Mouse (Mus musculus): ENCODE measurements at regions not wholly inside any gene's neighbourhood (a gene's known extent, or its start where the extent isn't known, plus 50 kb on each side); places are given as distances from the start of the nearest gene placed in this dataset.
A peak's percentile ranks its signal among the peaks of the same experiment; 100 is the strongest.

DNA sequence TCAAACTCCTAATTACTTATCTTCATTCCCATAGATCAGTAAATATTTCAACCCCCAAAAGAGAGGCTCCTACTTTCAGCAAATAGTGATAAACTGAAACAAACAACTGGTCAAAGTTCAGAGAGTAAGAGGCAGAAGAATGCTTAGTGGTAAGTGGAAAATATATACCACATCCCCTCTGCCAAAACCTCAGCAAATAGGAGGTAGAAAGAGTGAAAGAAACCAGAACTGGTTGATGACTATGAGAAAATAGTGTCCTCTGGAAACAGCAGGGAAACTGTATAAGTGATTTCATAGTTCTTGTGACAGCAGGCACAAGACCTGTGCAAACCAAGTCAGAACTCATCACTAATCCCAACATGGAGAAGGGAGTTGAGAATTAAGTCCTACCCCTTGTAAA, 980.8 kb upstream of the Cited2 start:
- DNase-seq (ENCODE audit: low read depth, low spot score), result no peak

DNA sequence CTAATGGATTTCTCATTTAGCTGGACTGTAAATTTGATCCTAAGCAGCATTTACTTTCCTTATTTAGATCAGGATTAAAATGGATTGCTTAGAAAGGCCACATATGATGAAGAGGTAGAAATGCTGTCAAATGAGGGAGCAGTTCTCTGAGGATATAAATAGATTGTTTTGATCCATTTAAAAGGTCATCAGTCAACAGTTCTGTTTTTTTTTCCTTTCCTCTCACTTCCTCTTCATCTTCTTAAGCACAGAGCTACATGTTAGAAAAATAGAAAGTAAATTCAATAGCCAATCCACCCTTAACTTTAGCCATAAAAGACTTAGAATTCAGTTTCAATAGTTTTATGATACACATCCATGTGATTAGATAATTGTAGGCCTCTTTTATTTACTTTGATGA, 971.5 kb upstream of the Cited2 start:
- no peak for DNase-seq (ENCODE audit: low read depth, low spot score)

DNA sequence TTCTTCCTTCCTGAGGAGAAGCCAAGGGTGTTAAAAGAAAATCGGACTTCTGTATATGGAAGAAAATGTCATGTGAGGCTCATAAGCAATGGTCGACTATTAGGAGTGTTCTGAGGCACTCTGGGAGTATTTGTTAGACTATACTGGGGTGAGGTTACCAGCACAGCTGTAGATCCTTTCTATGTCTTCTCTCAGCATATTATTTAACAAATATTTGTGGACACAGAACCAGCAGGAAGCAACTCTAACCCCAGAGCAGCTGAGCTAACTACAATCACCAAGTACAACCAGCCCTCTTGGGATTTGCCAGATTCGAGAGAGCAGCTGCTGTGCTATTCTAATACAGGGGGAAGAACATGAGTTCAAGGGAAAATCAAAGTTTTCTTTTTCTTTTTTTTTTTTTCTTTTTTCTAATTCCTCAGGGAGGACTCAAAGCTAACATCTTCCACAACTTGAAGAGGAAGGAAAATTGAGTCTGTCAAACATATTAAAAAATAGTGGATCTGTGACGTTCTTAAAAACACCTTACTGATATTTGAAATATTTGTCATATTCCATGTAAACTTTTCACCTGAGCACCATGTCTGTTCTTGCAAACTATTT, 933.3 kb upstream of the Cited2 start:
- no peak for DNase-seq (ENCODE audit: low read depth, low spot score)

DNA sequence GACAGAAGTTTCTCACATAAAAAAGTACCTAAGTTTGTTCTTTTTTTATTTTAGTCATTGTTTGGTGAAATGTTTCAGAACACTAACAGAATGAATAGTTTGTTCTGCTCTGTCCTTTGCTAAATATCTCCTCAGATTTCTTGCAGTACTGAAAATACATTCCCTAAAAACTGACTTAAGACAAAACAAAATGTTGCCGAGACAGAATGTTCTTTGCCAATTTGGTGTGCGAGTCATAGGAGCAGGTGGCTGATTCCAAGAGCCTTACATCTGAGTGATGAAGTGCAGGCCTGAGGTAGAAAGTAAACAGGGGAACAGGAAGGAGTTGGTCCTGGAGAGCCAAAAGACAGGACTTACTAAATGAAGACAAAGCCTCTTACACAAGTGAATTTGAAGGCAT, 919.0 kb upstream of the Cited2 start:
- no peak for DNase-seq (ENCODE audit: low read depth, low spot score)

DNA sequence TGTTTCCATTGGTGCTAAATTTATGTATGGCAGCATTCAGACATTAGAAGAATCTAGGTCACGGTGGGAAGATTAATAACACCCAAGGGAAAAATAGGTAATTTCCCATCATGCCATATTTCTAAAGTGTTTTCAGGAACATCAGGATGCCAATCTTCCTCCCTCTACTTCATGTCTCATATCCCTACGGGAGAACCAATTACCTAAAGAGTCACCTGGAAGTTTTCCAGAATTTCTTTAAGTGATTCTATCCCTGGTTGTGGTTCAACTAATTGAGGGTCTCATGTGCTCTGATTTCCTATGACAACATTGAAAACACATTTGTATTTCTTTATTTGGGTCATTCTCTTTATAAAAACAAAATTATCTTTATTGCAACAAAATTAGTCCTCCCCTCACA, 912.3 kb upstream of the Cited2 start:
- no peak for DNase-seq (ENCODE audit: low read depth, low spot score)

DNA sequence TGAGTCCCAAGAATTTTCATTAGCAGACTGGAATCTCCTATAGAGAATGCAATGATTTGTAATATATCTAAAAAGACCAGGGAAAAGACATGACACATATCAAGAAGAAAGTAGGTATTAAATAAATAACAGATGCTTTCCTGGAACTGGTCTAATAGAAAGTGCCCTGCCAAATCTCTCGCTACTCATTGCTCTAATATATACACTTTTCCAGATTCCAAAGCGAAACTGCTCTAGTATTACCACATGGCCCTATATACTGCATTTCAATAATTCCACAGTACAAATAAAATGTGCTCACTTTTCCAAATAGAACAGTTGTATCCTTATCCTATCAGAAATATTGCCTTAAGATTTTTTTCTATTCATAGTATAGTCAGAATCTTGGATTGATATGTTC, 909.0 kb upstream of the Cited2 start:
- no peak for DNase-seq (ENCODE audit: low read depth, low spot score)

DNA sequence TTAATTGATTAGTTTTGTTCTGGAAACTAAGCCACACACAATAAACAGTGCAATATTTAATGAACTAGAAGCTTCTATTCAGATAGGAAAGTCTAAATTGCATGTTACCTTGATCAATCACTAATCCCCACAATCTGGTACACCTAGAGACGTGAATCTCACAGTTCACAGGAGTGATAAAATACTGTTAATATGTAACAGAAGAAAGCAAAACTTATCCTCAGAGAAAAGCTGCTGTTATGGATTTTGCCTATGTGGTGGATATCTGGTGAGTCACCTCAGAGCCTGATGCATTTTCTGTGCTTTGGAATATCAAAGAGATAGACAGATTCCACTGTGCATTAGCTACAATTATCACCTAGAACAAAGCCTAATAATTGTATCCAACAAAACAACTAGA, 861.5 kb upstream of the Cited2 start:
- no peak for DNase-seq (ENCODE audit: low read depth, low spot score)

DNA sequence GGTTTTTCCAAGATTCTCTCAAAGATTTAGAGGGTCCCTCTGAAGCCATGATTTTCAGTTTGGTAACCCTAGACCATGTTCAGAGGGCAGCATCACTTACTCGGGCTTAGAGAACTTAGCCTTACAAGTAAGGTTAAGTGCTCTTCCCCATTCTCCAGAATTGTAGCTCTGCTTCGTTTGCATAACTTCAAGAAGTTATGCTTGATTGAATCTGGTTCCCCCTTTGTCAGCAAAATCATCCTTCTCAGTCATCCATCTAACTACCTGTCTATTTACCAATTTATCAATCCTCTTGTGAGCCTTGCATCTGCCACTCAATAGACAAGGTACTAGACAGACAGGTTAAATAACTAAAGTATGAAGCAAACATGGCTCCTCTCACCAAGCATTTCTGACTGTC, 856.1 kb upstream of the Cited2 start:
- DNase-seq (ENCODE audit: low read depth, low spot score), result no peak

DNA sequence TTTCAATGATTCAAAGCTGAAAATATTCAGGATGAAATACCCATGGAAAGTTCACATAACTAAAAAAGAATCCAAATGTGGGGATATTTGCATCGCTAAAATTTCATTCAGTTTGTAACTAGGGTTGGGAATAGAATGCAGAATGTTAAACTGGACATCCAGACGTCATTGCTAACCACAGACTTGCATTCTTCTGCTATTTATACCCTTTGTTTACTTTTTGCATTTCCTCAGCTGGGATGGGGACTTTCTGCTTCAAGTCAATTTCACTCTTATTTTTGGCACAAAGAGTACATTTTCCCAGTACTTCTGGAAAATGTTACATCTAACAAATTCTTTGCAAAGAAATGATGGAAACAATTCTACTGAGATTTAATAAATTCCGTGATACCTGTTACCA, 848.9 kb upstream of the Cited2 start:
- no peak for DNase-seq (ENCODE audit: low read depth, low spot score)

DNA sequence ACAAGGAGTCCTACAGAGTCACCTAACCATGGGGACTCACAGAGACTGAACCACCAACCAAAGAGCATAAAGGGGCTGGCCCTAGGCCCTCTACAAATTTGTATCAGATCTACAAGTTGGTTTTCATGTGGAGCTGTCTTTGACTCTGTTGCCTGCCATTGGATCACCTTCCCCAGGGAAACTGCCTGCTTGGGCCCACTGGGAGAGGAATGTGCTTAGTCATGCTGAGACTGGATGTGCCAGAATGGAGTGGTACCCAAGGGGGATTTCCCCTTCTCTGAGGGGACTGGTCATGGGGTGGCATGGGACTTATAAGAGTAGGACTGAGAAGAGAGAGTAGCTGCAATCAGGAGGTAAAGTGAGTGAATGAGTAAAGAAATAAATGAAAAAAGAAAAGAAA, 844.8 kb upstream of the Cited2 start:
- DNase-seq (ENCODE audit: low read depth, low spot score), result peak; percentile 11

DNA sequence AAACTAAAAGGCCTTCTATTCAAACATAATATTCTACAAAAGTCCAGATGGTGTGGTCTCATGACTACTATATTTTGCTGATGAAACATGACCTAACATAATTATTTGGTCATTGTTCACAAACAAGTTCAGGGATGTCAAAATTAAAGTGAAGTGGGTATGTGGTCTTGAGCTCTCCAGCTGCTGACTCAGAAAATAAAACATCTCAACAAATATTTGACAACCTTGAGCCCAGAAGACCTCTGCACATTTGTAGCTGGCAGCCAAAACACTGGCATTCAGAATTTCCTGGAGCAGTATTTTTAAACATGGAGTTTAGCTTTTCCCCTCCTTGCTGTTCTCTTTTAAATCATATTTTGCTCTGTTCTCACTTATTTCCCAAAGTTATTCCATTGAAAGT, 829.7 kb upstream of the Cited2 start:
- DNase-seq (ENCODE audit: low read depth, low spot score), result no peak

DNA sequence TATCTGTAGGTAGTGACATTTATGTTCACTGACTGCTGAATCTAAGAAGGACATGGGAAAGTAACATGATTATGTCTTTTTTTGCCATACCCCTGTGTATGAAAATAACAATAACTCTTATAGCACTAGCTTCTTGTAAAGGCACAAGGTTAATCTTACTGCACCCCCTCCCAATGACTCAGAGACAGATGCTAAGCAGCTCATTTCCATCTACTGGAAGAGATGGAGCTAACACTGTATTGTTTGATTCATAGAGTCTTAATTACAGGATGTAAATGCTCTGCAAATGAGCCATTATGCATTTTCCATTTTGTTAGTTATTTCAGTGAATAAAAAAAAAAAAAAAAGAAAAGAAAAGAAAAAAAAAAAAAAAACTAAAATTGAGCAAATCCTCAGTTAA, 827.7 kb upstream of the Cited2 start:
- no peak for DNase-seq (ENCODE audit: low read depth, low spot score)

DNA sequence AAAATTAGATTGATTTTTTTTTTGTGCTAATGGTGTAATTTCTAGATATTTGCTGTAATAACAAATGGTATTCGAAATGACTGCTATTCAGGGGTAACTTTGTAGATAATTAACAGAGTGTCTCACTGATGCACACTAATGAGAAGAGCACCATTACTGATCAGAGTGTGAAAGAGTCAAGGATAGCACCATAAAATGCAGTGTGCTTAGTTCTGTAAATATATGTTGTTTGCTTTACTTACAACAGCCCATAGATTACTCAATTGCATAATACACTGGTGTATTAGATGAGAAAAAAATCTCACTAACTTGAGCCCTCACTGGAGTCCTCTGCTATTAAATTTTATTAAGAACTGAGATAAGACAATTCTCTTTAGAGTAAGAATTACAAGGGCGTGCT, 800.1 kb upstream of the Cited2 start:
- DNase-seq (ENCODE audit: low read depth, low spot score), result no peak

DNA sequence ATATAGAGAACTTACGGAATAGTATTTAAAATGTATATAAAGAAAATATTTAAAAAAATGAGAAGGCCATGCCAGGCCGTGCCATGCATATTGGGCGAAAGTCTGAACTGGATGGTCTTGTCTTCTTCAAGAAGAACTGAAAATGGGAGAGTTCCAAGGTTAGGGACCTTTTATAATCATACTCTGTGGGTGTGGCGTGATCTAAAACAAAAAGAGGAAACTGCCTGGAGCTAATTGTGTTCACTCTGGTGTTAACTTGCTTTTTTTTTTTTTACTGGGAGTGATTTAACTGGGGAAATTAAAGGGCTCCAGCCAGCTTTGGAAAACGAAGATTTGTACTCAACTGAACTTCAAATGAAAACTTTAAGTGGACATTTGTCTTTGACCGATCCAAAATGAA, 799.2 kb upstream of the Cited2 start:
- DNase-seq (ENCODE audit: low read depth, low spot score), result no peak

DNA sequence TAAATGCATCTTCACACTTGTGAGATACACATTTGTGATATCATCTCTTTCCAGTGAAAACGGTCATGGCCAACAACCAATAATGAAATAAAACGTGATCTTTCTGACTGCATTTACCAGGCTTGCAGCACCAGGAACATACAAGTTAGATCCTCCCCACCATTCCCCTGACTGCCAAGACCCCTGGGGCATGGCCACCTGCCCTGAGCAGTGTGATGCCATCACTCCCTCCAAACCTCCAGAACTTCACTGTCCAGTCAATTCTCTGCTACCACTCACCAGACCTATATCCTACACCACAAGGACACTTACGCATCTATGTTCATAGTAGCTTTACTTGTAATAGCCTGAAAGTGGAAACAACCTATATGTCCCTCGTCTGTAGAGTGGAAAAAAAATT, 785.3 kb upstream of the Cited2 start:
- no peak for DNase-seq (ENCODE audit: low read depth, low spot score)

DNA sequence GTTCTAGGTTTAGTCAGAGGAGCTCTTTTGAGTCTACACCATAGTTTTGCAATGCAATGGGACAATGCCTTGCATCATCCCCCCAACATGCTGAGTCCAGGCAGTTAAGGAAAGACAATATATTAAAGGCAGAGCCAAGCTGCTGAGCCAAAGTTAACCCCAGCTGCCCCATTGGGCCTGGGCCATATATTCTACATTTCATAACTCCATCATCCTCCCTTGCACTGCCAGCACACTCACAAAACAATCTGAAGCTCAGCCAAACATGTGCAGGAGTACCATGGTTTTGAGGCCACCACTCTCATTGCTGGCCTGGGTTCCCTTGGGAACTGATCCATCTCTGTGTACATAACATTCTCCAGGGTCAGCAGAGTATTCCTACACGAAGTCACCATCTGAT, 771.4 kb upstream of the Cited2 start:
- no peak for DNase-seq (ENCODE audit: low read depth, low spot score)

DNA sequence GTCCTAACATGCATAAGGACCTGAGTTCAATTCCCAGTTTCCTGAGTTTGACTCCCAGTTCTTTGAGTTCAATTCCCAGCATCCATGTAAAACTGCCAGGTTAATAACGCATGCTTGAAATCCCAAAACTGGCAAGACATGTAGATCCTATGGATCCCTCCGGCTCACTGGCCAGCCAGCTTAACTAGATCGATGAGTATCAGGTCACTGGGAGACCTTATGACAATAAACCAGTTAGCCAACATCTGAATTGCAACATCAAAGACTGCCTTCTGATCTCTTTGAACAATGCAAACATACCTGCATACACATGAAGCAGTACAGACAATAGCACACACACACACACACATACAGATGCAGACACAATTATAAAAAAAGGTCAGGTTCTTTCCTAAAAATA, 762.0 kb upstream of the Cited2 start:
- no peak for DNase-seq (ENCODE audit: low read depth, low spot score)

DNA sequence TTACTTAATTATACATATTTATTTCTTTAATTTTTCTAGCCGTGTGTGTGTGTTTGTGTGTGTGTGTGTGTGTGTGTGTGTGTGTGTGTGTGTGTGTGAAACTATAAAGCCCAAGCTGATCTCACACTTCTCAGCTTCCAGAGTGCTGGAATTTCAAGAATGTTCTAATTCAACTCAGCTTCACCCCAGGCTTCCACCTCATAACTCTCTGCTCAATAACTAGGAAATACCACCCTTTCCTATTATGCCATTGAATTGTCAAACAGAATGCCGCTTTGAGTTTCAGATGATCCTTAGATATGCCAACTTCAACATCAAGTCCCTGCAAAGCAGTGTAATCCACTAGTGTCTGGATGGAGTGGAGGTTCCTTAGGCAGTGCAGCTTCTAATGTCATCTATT, 760.6 kb upstream of the Cited2 start:
- DNase-seq (ENCODE audit: low read depth, low spot score), result no peak

DNA sequence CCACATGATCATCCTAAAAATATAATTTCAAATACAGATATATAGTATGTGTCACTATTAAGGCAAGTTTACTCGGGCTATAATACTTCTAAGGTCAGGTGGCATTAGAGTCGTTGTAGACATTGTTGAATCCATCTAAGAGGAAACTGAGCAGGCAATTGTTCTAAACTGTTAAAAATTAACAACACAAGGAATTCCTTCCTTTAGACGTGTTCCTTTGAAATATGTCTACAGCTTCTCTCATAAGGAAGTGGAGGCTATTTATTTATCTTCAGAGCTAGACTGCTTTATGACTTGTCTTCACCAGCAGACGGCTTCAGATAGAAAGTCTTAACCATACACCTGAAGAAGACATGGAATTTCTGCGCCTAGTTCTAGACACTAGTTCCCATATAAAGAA, 744.2 kb upstream of the Cited2 start:
- no peak for DNase-seq (ENCODE audit: low read depth, low spot score)

DNA sequence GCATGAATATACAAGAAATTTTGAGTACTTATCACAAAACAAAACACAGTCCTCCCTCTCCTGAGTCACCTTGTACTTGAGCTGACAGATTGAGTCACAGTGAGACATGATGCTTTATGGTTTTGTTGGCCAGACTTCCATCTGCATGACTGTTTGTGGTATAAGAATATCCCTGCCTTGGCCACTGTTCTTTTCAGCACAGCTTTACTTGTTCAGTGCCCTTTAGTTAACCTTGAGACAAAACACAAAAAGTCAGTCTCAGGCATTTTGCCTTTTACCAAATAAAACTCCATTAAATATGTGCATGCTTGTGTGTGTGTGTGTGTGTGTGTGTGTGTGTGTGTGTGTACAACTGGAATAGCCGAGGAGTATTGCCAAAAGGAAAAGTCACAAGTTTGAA, 732.8 kb upstream of the Cited2 start:
- no peak for DNase-seq (ENCODE audit: low read depth, low spot score)

DNA sequence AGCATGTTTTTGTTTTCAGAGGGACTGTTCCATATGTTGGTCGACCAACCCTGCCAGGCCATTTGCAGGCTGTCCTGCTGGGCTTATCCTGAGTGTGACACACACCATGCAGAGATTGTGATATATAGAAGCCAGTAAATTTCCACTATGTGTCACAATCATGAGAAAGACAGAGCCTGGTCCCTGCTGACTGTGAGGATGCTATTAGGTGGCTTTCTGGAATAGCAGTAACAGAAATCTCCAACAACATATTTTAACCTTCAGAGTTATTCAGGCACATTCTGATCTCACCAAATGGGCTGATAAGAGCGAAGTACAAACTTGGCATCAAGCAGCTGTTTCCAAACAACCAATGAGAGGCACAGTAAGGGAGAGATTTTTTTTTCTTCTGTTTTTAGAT, 729.2 kb upstream of the Cited2 start:
- no peak for DNase-seq (ENCODE audit: low read depth, low spot score)

DNA sequence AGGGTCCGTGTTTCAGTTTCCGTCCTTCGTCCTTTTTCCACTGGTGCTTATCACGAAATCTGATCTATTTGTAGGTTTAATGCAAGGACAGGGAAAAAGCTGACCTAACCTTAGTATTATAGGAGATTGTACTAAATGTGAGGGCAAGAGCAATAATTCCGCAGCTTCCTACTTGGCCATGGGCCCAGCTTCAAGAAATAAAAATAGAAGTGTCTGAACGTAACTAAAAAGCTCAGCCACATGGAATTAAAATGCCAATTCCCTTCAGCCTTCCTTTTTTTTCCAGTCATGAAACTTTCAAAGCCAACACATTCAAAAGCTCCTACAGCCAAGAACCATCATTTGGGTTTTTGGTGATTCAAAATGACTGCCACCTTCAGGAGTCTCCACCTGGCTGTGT, 728.5 kb upstream of the Cited2 start:
- no peak for DNase-seq (ENCODE audit: low read depth, low spot score)

DNA sequence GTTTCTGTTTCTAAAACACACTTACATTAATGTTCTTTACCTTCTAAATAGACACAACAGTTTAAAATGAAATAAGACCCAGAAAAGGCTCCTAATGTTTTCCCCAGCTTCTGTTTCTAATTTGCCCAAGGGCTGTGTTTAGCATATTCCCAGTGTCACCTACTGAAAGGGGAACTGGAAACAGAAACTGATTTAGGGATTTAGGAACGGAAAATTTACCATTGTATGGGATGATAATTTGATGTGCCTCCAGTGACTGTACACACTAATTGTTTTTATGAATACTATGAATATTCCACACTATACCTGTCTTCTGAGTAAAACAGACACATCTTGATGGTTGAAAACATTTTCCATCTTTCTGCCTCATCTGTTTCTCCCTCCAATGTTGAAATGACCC, 728.0 kb upstream of the Cited2 start:
- DNase-seq (ENCODE audit: low read depth, low spot score), result no peak

DNA sequence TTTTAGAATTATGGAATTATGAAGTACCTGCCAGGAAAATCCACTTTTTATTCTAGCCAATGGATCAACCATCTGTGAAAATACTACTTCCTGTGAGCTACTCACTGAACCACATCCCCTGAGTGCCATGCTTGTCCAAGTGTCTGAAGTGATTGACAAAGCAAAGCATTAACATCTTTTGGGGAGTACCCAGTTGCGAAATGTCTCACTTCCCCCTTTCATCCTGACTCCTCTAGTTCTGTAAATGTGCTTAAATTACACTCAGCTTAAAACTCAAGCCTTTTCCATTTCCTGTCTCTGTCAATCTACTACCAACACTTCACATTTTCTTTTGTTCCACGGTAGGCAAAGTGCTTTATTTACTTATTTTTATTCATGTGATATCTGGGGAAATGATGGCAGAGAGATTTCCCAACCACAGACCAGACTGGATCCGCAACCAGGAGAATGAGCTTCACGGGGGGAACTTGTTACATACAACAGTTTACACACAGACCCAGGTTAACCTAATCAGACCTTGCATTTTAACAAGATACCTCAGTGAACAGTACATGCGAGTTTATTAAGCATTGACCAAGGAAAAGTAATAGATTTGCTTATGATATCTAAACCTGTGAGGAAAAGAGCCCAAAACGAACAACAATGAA, 726.1 kb upstream of the Cited2 start:
- no peak for DNase-seq (ENCODE audit: low read depth, low spot score)

Data from ZHBTc4 (cell line).